ENCODE assay signal across 8 mouse cellular contexts in the genomic region with DNA sequence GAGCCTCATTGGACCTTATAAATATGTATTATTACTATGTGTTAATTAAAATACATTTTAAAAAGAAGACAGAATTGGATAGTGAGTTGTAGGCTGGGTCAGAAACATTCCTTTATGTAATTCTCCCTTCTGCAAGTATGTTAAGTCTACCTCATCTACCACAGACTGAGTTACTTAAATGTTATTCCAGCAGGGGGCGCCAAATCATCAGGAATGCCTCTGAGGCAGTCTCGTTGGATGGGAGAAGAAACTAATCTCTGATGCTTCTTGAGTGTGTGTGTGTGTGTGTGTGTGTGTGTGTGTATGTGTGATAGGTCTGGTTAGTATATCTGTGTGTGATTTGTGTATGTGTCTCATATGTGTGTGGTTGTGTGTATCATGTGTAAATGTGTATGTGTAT. TPM values are rescaled to one million over a fixed set of nuclear protein-coding genes. Genes with fewer than 3 reads are reported as not detected.
DNase-seq lines count a peak whose midpoint lies in the region; ATAC-seq and TF ChIP-seq lines count a peak whose summit lies in the region.

No protein-coding gene starts in this region.

- TF ChIP-seq CTCF in heart, adult 2 months (IDR thresholded peaks at IDR 0.05) = peak; percentile 76

- no peak overlapping the region for H3K9ac ChIP-seq in heart, adult 2 months (ENCODE audit: low read depth, low read length)
- no peak overlapping the region for H3K9ac ChIP-seq in intestine, embryonic 15.5 days
- H3K9ac ChIP-seq in midbrain, embryonic 14.5 days (replicated peaks; ENCODE audit: low read length) = no peak overlapping the region

- no peak overlapping the region for H3K4me3 ChIP-seq in heart, adult 2 months
- no peak overlapping the region for H3K4me3 ChIP-seq in intestine, embryonic 15.5 days (replicated peaks)
- H3K4me3 ChIP-seq in midbrain, embryonic 14.5 days (replicated peaks; ENCODE audit: low read depth, low read length) = no peak overlapping the region

- DNase-seq in heart, adult 2 months = peak; percentile 48 to 71
- no peak for DNase-seq in heart, adult 11 months
- peak; percentile 89 for DNase-seq in cerebellum, adult 8-10 months
- DNase-seq in left cerebral cortex, postnatal 14 days (ENCODE audit: low spot score in 2 of 2) = peak; percentile 95 to 96
- peak; percentile 97 for DNase-seq in midbrain, embryonic 14.5 days
- DNase-seq in spleen, postnatal 10 days (ENCODE audit: low spot score in 2 of 2) = peak; percentile 65 to 87

- no peaks in the 10 kb centered on the region for H3K79me2 ChIP-seq in heart, adult 2 months (replicated peaks; ENCODE audit: control insufficient read depth, insufficient read depth, low read length)

- H3K9me3 ChIP-seq in intestine, embryonic 15.5 days = no peaks in the 10 kb centered on the region
- H3K9me3 ChIP-seq in midbrain, embryonic 14.5 days (ENCODE audit: control insufficient read depth, low read length) = no peaks in the 10 kb centered on the region

- intact Hi-C loops in heart, adult 2 months (cut with DNase I) = loop anchor here (1.0 to 5.0 kb wide), 5 partner anchors 42 to 506 kb away; no protein-coding TSS in a partner anchor
- intact Hi-C loops in left cerebral cortex, postnatal 14 days (cut with DNase I) = loop anchor here (1.0 to 10.0 kb wide), 6 partner anchors 114 to 1750 kb away; partner anchors contain the start of gene Igfbp1

- no peaks in the 10 kb centered on the region for H3K36me3 ChIP-seq in heart, adult 2 months (ENCODE audit: control insufficient read depth, insufficient read depth, low read length)
- no peaks in the 10 kb centered on the region for H3K36me3 ChIP-seq in intestine, embryonic 15.5 days
- no peaks in the 10 kb centered on the region for H3K36me3 ChIP-seq in midbrain, embryonic 14.5 days (ENCODE audit: control insufficient read depth, insufficient read depth, low read length)

- H3K27me3 ChIP-seq in heart, adult 2 months (ENCODE audit: control insufficient read depth, insufficient read depth, low read length) = no peaks in the 10 kb centered on the region; the same call in 1 of the 2 replicates
- no peaks in the 10 kb centered on the region for H3K27me3 ChIP-seq in intestine, embryonic 15.5 days (replicated peaks)
- H3K27me3 ChIP-seq in midbrain, embryonic 14.5 days (ENCODE audit: control insufficient read depth, insufficient read depth, low read length) = no peaks in the 10 kb centered on the region

- ATAC-seq in frontal cortex, adult (ENCODE audit: low TSS enrichment) = peak; percentile 92
- ATAC-seq in intestine, embryonic 15.5 days = 0 out of 2 replicates have a peak, but pooled peaks have one; percentile 21
- peak; percentile 71 for ATAC-seq in midbrain, embryonic 14.5 days (ENCODE audit: low FRiP score, low TSS enrichment)

- peak; percentile 74 for TF ChIP-seq EP300 in heart, adult 2 months (IDR thresholded peaks at IDR 0.05; ENCODE audit: insufficient read depth, low read depth, low read length)

- no peak overlapping the region for H3K27ac ChIP-seq in heart, adult 2 months
- no peak overlapping the region for H3K27ac ChIP-seq in intestine, embryonic 15.5 days
- no peak overlapping the region for H3K27ac ChIP-seq in midbrain, embryonic 14.5 days (replicated peaks; ENCODE audit: low read depth, low read length)

- 1% methylated on average over 2 of the region's 2 CpGs for WGBS in heart, adult 2 months
- 0% methylated on average over 2 of the region's 2 CpGs for WGBS in intestine, embryonic 15.5 days
- WGBS in midbrain, embryonic 14.5 days = 0% methylated on average over 2 of the region's 2 CpGs

- peaks cover 1% of the 10 kb centered on the region; the same call in 1 of the 2 replicates for H3K4me1 ChIP-seq in heart, adult 2 months (ENCODE audit: control insufficient read depth, insufficient read depth, low read length)
- no peaks in the 10 kb centered on the region for H3K4me1 ChIP-seq in intestine, embryonic 15.5 days (replicated peaks)
- 0 out of 2 replicates have a peak, but pooled peaks cover 8% of the 10 kb centered on the region for H3K4me1 ChIP-seq in midbrain, embryonic 14.5 days (ENCODE audit: control insufficient read depth, insufficient read depth, low read length)

- H3K4me2 ChIP-seq in intestine, embryonic 15.5 days (replicated peaks) = no peak overlapping the region
- H3K4me2 ChIP-seq in midbrain, embryonic 14.5 days (ENCODE audit: low read length) = no peak overlapping the region

- no peak for TF ChIP-seq POLR2A in heart, adult 2 months (IDR thresholded peaks at IDR 0.05; ENCODE audit: insufficient read depth, low read depth, low read length)

RNA-seq across cellular contexts. Expression of gene Ramp3, which starts 3.4 kb away (rescaled TPM):
- total RNA-seq in heart, adult 2 months (2021) = 1 to 10 TPM; 6.0 to 7.6 TPM
- 7.6 and 9.5 TPM in 2 replicates for polyA plus RNA-seq in heart, adult 2 months (2012; rRNA removed)
- polyA plus RNA-seq in intestine, embryonic 15.5 days (2015; fragmentation: Nextera tagmentation; extraction: Ambion mirVana) = 5.4 and 6.1 TPM in 2 replicates
- 10 to 100 TPM; 35.4 to 40.1 TPM for total RNA-seq in left cerebral cortex, postnatal 14 days (2021)
- 5.9 and 7.0 TPM in 2 replicates for polyA plus RNA-seq in midbrain, embryonic 14.5 days (2014; fragmentation: Nextera tagmentation; extraction: Ambion mirVana)

RNA-seq across cellular contexts. Expression of gene Wap, which starts 16.5 kb away (rescaled TPM):
- total RNA-seq in heart, adult 2 months (2021) = not detected
- polyA plus RNA-seq in heart, adult 2 months (2012; rRNA removed) = not detected in 2 replicates
- polyA plus RNA-seq in intestine, embryonic 15.5 days (2015; fragmentation: Nextera tagmentation; extraction: Ambion mirVana) = not detected in 2 replicates
- total RNA-seq in left cerebral cortex, postnatal 14 days (2021) = not detected
- not detected in 2 replicates for polyA plus RNA-seq in midbrain, embryonic 14.5 days (2014; fragmentation: Nextera tagmentation; extraction: Ambion mirVana)

RNA-seq across cellular contexts. Expression of gene Tbrg4, which starts 29.0 kb away (rescaled TPM):
- 10 to 100 TPM; 85.1 to 95.8 TPM for total RNA-seq in heart, adult 2 months (2021)
- 110 and 131 TPM in 2 replicates for polyA plus RNA-seq in heart, adult 2 months (2012; rRNA removed)
- 56.3 and 57.6 TPM in 2 replicates for polyA plus RNA-seq in intestine, embryonic 15.5 days (2015; fragmentation: Nextera tagmentation; extraction: Ambion mirVana)
- 10 to 100 TPM; 46.4 to 47.9 TPM for total RNA-seq in left cerebral cortex, postnatal 14 days (2021)
- 28.1 and 30.2 TPM in 2 replicates for polyA plus RNA-seq in midbrain, embryonic 14.5 days (2014; fragmentation: Nextera tagmentation; extraction: Ambion mirVana)

RNA-seq across cellular contexts. Expression of gene Nacad, which starts 49.0 kb away (rescaled TPM):
- under 1 TPM; 0.23 to 0.52 TPM for total RNA-seq in heart, adult 2 months (2021)
- 0.67 and 1.4 TPM in 2 replicates for polyA plus RNA-seq in heart, adult 2 months (2012; rRNA removed)
- polyA plus RNA-seq in intestine, embryonic 15.5 days (2015; fragmentation: Nextera tagmentation; extraction: Ambion mirVana) = 6.2 and 6.3 TPM in 2 replicates
- total RNA-seq in left cerebral cortex, postnatal 14 days (2021) = 10 to 100 TPM; 59.0 to 61.0 TPM
- 88.5 and 100.0 TPM in 2 replicates for polyA plus RNA-seq in midbrain, embryonic 14.5 days (2014; fragmentation: Nextera tagmentation; extraction: Ambion mirVana)

Comparison
In these comparisons a context has a peak if more than half of its experiments do, and no peak if none do; other contexts are left out.
1. ATAC-seq: peak in every context shown above with its lines; median percentile 92 in frontal cortex, adult; 71 in midbrain, embryonic 14.5 days; 21 in intestine, embryonic 15.5 days.